Mouse (Mus musculus) spleen, adult 12 weeks (tissue): Measurements from ENCODE around the gene Wfikkn2.
A peak's percentile ranks its signal among the peaks of the same experiment; 100 is the strongest.
"Not testable (repeated sequence)": the region's sequence is repeated elsewhere in the genome, so short reads cannot be mapped to it uniquely, and the experiment has no call there.

Experiments used
- DNase-seq: peaks from one replicate; pipeline ENCODE4 v3.0.0; 2022; ENCODE audit warnings: low spot score

Gene Wfikkn2

GRCm38 (mm10) chr11:94245955-94246788, at the start of gene Wfikkn2:
Gene Wfikkn2, minus strand, starts transcription at chr11:94246005.
- no peak for DNase-seq

GRCm38 (mm10) chr11:94294996-94295845, 49.4 kb upstream of the Wfikkn2 start:
- DNase-seq = no peak

GRCm38 (mm10) chr11:94290062-94290740, 44.4 kb upstream of the Wfikkn2 start:
- peak; percentile 41 for DNase-seq

- no peak for DNase-seq
Observed at GRCm38 (mm10) chr11:94287105-94287504, 41.3 kb upstream of the Wfikkn2 start.

GRCm38 (mm10) chr11:94285886-94286574, 40.2 kb upstream of the Wfikkn2 start:
- DNase-seq = no peak

GRCm38 (mm10) chr11:94283536-94284099, 37.8 kb upstream of the Wfikkn2 start:
- DNase-seq = no peak

GRCm38 (mm10) chr11:94282291-94282690, 36.5 kb upstream of the Wfikkn2 start:
- DNase-seq = no peak

- no peak for DNase-seq
Observed at GRCm38 (mm10) chr11:94281199-94282181, 35.7 kb upstream of the Wfikkn2 start, which contains the start of gene Gm21885. Gene Gm21885, plus strand, starts transcription at chr11:94281873.

- DNase-seq = peak; percentile 75
Observed at GRCm38 (mm10) chr11:94276869-94277337, 31.1 kb upstream of the Wfikkn2 start.

GRCm38 (mm10) chr11:94275686-94276085, 29.9 kb upstream of the Wfikkn2 start:
- no peak for DNase-seq

GRCm38 (mm10) chr11:94275226-94275625, 29.4 kb upstream of the Wfikkn2 start:
- DNase-seq = no peak

- DNase-seq = no peak
Observed at GRCm38 (mm10) chr11:94274206-94274867, 28.5 kb upstream of the Wfikkn2 start.

GRCm38 (mm10) chr11:94272960-94273927, 27.4 kb upstream of the Wfikkn2 start:
- no peak for DNase-seq

GRCm38 (mm10) chr11:94271015-94271414, 25.2 kb upstream of the Wfikkn2 start:
- no peak for DNase-seq

- DNase-seq = no peak
Observed at GRCm38 (mm10) chr11:94269906-94270305, 24.1 kb upstream of the Wfikkn2 start.

- DNase-seq = no peak
Observed at GRCm38 (mm10) chr11:94268761-94269160, 23.0 kb upstream of the Wfikkn2 start.

GRCm38 (mm10) chr11:94266155-94266554, 20.4 kb upstream of the Wfikkn2 start:
- not testable (repeated sequence) for DNase-seq

- no peak for DNase-seq
Observed at GRCm38 (mm10) chr11:94265134-94265785, 19.5 kb upstream of the Wfikkn2 start.
